Mouse (Mus musculus): Measurements from ENCODE around the gene Kcnma1.

DNA sequence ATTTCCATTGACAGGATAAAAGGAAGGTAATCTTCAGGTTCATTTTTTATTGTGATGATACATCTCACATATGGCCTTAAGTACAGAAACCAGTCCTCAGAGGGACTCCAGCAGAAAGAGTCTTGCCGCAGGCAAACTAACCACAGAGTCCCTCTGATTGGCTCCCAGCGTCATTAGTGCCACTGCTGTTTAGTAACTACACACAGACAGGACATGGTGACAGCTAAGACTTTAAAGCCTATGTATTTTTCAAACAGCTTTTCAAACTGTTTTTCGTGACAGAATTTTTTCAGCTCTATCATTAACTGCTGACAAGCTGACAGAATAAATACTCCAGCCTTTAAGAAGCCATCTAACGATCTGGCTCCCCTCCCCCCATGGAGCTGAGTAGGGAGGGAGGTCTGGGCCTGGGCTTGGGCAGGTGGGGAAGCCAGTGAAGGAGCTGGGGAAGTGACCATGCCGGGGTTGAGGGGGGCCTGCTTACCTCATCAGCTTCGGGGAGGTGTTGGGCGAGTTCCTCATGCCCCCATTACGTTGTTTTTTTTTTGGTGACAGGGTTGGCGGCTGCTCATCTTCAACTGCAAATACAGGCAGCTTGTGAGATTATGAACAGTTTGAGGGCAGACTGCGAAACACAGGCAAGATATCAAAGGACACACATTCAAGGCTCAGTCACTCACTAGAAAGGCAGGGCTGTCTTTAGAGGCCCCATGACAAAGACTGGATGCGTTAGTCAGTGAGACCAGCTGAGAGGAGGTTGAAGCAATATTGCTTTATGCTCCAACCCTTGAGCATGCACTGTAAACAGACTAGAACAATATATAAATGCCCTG is 628.3 kb downstream of the Kcnma1 start:
- TF ChIP-seq CTCF (IDR thresholded peaks at IDR 0.05; ENCODE audit: extremely low read depth, insufficient read length, insufficient replicate concordance, low read depth, low read length) (no peak), POLR2A (IDR thresholded peaks at IDR 0.05; ENCODE audit: low read depth, low read length) (no peak)
